Mouse (Mus musculus) liver, embryonic 14.5 days (tissue): Measurements from ENCODE around the gene Cyth3. TPM values are rescaled to one million over a fixed set of nuclear protein-coding genes. Genes with fewer than 3 reads are reported as not detected.

Experiments used
- ATAC-seq: fragments of 200-750 bp; cut with Nextera tagmentation; 2 replicates; pipeline ENCODE4 v1.8.0; 2017; ENCODE audit warnings: moderate number of reproducible peaks, mild to moderate bottlenecking, moderate library complexity; ENCODE audit not compliant: insufficient read depth
- DNase-seq, 3 experiments: peaks; one replicate each; pipeline ENCODE4 v3.0.0-alpha.2; 2012 to 2013; ENCODE audit warnings: low read depth in 3 of 3, low spot score in 3 of 3
- H3K27ac ChIP-seq: fragments of 300-500 bp; sonication (generic); 2 replicates; pipeline ENCODE4 v1.5.1; 2014; ENCODE audit warnings: moderate library complexity, mild to moderate bottlenecking, control low read depth, inconsistent platforms
- H3K27me3 ChIP-seq: fragments of 300-500 bp; sonication (generic); 2 replicates; pipeline ENCODE4 v1.6.1; 2014; ENCODE audit warnings: mild to moderate bottlenecking, low read length, moderate library complexity; ENCODE audit not compliant: control insufficient read depth, insufficient read depth
- H3K36me3 ChIP-seq: fragments of 300-500 bp; sonication (generic); replicated peaks from 2 replicates; pipeline ENCODE4 v1.6.1; 2014; ENCODE audit warnings: low read depth; ENCODE audit not compliant: control insufficient read depth, insufficient read depth
- H3K4me1 ChIP-seq, 2 experiments: fragments of 200-500 bp in 1 of 2; fragments of 300-500 bp in 1 of 2; sonication (generic) in 1 of 2; replicated peaks; 2 replicates each; pipeline ENCODE4 v1.6.1; 2012 to 2014; ENCODE audit warnings: antibody characterized with exemption in 1 of 2, inconsistent platforms in 1 of 2, low read length in 1 of 2; ENCODE audit not compliant: control insufficient read depth in 2 of 2, insufficient read depth in 2 of 2
- H3K4me2 ChIP-seq: fragments of 300-500 bp; sonication (generic); 2 replicates; pipeline ENCODE4 v1.6.1; 2014; ENCODE audit warnings: low read depth, mild to moderate bottlenecking, control low read depth, moderate library complexity
- H3K4me3 ChIP-seq, 2 experiments: fragments of 200-500 bp in 1 of 2; fragments of 300-500 bp in 1 of 2; sonication (generic) in 1 of 2; 2 replicates each; pipeline ENCODE4 v1.5.1; 2012 to 2014; ENCODE audit warnings: low read depth in 2 of 2, low read length in 2 of 2, mild to moderate bottlenecking in 2 of 2, control low read depth in 1 of 2, inconsistent platforms in 1 of 2, moderate library complexity in 1 of 2; ENCODE audit not compliant: insufficient read depth in 1 of 2
- H3K9ac ChIP-seq: fragments of 300-500 bp; sonication (generic); replicated peaks from 2 replicates; pipeline ENCODE4 v1.6.1; 2014; ENCODE audit warnings: mild to moderate bottlenecking, control low read depth, moderate library complexity
- H3K9me3 ChIP-seq: fragments of 300-500 bp; sonication (generic); 2 replicates; pipeline ENCODE4 v1.6.1; 2016; ENCODE audit warnings: low read length, mixed read lengths; ENCODE audit not compliant: control insufficient read depth
- CTCF ChIP-seq: IDR thresholded peaks from 2 replicates; pipeline ENCODE4 v1.5.1; 2016; ENCODE audit warnings: antibody characterized with exemption, low read depth, control low read depth
- EP300 ChIP-seq: IDR thresholded peaks from 2 replicates; pipeline ENCODE4 v1.6.1; 2016; ENCODE audit warnings: antibody characterized with exemption, low read depth
- WGBS: fragments of 180-500 bp; shearing (Covaris S2); extraction: QIAGEN DNeasy Blood & Tissue Kit; methylation state at CpG from one replicate; pipeline ENCODE4 v1.1.7; 2014; ENCODE audit not compliant: insufficient replicate concordance; 5-methylcytosine and 5-hydroxymethylcytosine counted together
- polyA plus RNA-seq, 2 experiments: library from polyadenylated mRNA; depleted of rRNA in 1 of 2; stranded (reverse) in 1 of 2; unstranded in 1 of 2; fragments of >200 nt; fragmentation: Nextera tagmentation in 1 of 2; extraction: Ambion mirVana in 1 of 2; gene quantifications; 2 replicates each; pipeline versions ENCODE4 v1.2.1 to v1.2.3; 2012 to 2014

The Cyth3 gene
- polyA plus RNA-seq, 2 experiments: 24.1 to 28.1 TPM

- no peak overlapping the region for H3K4me3 ChIP-seq
These were observed 56.5 kb downstream of the Cyth3 start for GRCm38 (mm10) chr5:143678634-143679271.

GRCm38 (mm10) chr5:143679654-143680053 lies 57.4 kb downstream of the Cyth3 start:
- no peaks in the 10 kb centered on the region for H3K9me3 ChIP-seq
- 33% methylated on average over 6 of the region's 6 CpGs for WGBS
- no peak overlapping the region for H3K4me3 ChIP-seq
- no peaks in the 10 kb centered on the region for H3K27me3 ChIP-seq
- DNase-seq (no peak), ATAC-seq (no peak)
- no peak overlapping the region for H3K4me2 ChIP-seq
- no peak overlapping the region for H3K9ac ChIP-seq
- TF ChIP-seq CTCF (no peak), EP300 (no peak)
- peaks cover 5% of the 10 kb centered on the region for H3K36me3 ChIP-seq
- peaks cover 16 to 28% of the 10 kb centered on the region in 2 experiments for H3K4me1 ChIP-seq
- H3K27ac ChIP-seq: no peak overlapping the region

More at GRCm38 (mm10) chr5:143678634-143679271, 56.5 kb downstream of the Cyth3 start:
- peak; percentile 50; the same call in 1 of the 2 replicates for ATAC-seq
- no peak overlapping the region for H3K4me2 ChIP-seq
- DNase-seq: no peak
- 57% methylated on average over 6 of the region's 6 CpGs for WGBS
- H3K27me3 ChIP-seq: no peaks in the 10 kb centered on the region
- no peak; the same call in 1 of the 2 replicates for TF ChIP-seq EP300
- H3K9me3 ChIP-seq: no peaks in the 10 kb centered on the region
- H3K36me3 ChIP-seq: no peaks in the 10 kb centered on the region
- H3K4me1 ChIP-seq: peaks cover 16 to 32% of the 10 kb centered on the region in 2 experiments
- H3K9ac ChIP-seq: no peak overlapping the region
- no peak overlapping the region for H3K27ac ChIP-seq

DNA sequence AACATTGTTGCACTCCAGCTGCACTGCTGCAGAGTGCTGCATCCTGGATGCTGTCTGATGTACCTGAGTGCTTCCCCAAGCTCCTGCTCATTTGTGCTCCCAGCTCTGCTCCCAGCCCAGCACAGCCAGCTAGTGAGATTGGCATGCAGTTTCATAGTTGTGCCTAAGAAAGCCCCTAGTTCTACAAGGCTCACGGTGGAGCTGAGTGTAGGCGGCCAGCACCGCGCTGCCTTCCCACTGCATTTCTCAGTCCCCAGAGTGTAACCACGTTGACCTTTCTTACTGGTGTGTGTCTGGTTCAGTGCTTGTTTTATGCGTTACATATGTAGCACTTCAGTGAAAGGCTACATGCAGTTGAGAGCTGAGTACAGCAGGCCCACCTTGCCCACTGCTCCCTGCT lies 61.4 kb downstream of the Cyth3 start:
- no peaks in the 10 kb centered on the region for H3K27me3 ChIP-seq

DNA sequence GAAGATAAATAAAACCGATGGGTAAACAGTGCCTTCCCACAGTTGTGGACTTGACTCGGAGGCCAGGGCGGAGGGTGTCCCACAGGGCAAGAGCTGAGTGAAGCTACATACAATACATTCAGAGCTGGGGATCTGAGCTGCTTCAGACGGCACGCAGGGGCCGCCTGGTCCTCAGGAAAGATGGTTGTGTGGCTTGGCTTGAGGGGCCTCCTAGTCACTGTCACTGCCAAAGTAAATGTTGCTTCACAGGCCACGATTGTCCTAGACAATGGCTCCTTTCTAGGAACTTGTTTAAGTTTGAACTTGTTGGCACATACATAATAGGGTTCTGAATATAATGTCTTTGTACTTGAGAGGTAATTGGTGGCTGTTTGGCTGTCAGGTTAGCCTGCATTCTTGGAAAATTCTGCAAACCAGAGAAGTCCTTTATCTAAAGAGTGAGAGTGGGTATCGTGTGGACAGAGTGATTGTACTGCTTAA lies 62.7 kb downstream of the Cyth3 start:
- Histone ChIP-seq H3K27ac (no peak overlapping the region), H3K36me3 (peaks cover 32% of the 10 kb centered on the region), H3K4me2 (no peak overlapping the region), H3K4me3 (no peak overlapping the region), H3K9me3 (no peaks in the 10 kb centered on the region), H3K4me1 (no peaks in the 10 kb centered on the region; a peak in 2 of 4 replicates), H3K27me3 (no peaks in the 10 kb centered on the region), H3K9ac (no peak overlapping the region)
- 88% methylated on average over 8 of the region's 8 CpGs for WGBS
- DNase-seq (no peak), ATAC-seq (no peak)
- TF ChIP-seq CTCF: no peak
- TF ChIP-seq EP300: no peak

More for the DNA sequence above, 61.4 kb downstream of the Cyth3 start:
- H3K4me1 ChIP-seq: peaks cover under 1 to 6% of the 10 kb centered on the region in 2 experiments
- peaks cover 32% of the 10 kb centered on the region for H3K36me3 ChIP-seq
- WGBS: 81% methylated on average over 6 of the region's 6 CpGs
- no peak for TF ChIP-seq CTCF
- no peak for TF ChIP-seq EP300
- no peak overlapping the region for H3K4me2 ChIP-seq
- no peak overlapping the region for H3K4me3 ChIP-seq
- H3K9me3 ChIP-seq: no peaks in the 10 kb centered on the region
- ATAC-seq (no peak), DNase-seq (no peak)
- H3K9ac ChIP-seq: no peak overlapping the region
- H3K27ac ChIP-seq: no peak overlapping the region

- no peak overlapping the region for H3K27ac ChIP-seq
- no peak overlapping the region for H3K4me3 ChIP-seq
- H3K36me3 ChIP-seq: peaks cover 32% of the 10 kb centered on the region
- H3K4me2 ChIP-seq: no peak overlapping the region
- no peak for ATAC-seq
- no peaks in the 10 kb centered on the region for H3K9me3 ChIP-seq
- H3K27me3 ChIP-seq: no peaks in the 10 kb centered on the region
- TF ChIP-seq CTCF: no peak
- no peak for TF ChIP-seq EP300
- no peak overlapping the region for H3K9ac ChIP-seq
- WGBS: 83% methylated on average over 3 of the region's 3 CpGs
- DNase-seq: no peak
- H3K4me1 ChIP-seq: no peaks in the 10 kb centered on the region; a peak in 1 of 4 replicates
These were observed 64.2 kb downstream of the Cyth3 start for GRCm38 (mm10) chr5:143686456-143686855.
